Mouse (Mus musculus): ENCODE results near the gene Adck1.

Gene Adck1

GRCm38 (mm10) chr12:88472832-88473231 is 112.5 kb downstream of the Adck1 start:
- DNase-seq (ENCODE audit: low spot score in 2 of 2): no peak

DNA sequence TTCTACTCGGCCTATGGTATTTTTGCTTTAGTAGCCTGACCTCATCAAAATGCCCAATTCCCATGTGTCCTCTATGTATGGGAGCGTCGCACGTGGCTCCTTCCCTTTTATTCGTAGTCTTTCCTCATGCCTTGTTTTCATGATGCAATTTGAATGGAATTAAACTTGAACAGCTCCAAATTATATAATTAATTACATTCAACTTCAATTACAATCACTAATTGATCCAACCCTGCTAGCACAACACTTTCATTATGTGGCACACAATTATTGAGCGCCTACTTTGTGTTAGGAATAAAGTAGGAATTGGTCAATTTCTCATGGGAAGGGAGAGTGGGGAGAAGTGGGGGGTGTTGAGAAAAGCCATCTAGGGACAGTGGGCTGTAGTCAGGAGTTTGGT is 113.4 kb downstream of the Adck1 start:
- DNase-seq (ENCODE audit: low spot score in 2 of 2): no peak

- no peak for DNase-seq (ENCODE audit: low spot score in 2 of 2)
Measured at GRCm38 (mm10) chr12:88475833-88476232, 115.5 kb downstream of the Adck1 start.

- no peak for DNase-seq (ENCODE audit: low spot score in 2 of 2)
Measured at GRCm38 (mm10) chr12:88476702-88477101, 116.3 kb downstream of the Adck1 start.

GRCm38 (mm10) chr12:88481657-88482056 is 121.3 kb downstream of the Adck1 start:
- DNase-seq (ENCODE audit: low spot score in 2 of 2): no peak

DNA sequence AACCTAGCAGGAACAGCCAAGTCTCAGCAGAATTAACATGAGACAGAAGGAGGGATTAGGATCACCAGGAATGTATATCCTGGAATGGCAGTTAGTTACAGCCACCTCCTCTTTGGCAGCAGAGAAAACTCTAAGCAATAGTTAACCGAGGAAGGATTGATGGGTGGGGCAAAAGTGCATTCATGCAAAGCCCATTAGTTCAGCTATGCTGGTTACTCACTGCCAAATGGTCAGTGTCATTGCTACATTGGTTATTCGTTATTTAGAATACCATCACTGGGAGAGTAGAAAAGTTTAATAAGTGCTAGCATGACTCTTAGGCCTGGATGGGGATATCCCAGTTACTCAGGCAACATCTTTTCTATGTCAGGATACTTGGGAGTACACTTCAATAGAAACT is 130.5 kb downstream of the Adck1 start:
- DNase-seq (ENCODE audit: low spot score in 2 of 2): no peak

All from frontal cortex, postnatal 14 days (tissue).